Mouse (Mus musculus): ENCODE data around the gene D130043K22Rik. TPM values are rescaled to one million over a fixed set of nuclear protein-coding genes. Genes with fewer than 3 reads are reported as not detected.

The D130043K22Rik gene
- polyA plus RNA-seq, 1 experiment from 2014 or later = 1.6 TPM

DNA sequence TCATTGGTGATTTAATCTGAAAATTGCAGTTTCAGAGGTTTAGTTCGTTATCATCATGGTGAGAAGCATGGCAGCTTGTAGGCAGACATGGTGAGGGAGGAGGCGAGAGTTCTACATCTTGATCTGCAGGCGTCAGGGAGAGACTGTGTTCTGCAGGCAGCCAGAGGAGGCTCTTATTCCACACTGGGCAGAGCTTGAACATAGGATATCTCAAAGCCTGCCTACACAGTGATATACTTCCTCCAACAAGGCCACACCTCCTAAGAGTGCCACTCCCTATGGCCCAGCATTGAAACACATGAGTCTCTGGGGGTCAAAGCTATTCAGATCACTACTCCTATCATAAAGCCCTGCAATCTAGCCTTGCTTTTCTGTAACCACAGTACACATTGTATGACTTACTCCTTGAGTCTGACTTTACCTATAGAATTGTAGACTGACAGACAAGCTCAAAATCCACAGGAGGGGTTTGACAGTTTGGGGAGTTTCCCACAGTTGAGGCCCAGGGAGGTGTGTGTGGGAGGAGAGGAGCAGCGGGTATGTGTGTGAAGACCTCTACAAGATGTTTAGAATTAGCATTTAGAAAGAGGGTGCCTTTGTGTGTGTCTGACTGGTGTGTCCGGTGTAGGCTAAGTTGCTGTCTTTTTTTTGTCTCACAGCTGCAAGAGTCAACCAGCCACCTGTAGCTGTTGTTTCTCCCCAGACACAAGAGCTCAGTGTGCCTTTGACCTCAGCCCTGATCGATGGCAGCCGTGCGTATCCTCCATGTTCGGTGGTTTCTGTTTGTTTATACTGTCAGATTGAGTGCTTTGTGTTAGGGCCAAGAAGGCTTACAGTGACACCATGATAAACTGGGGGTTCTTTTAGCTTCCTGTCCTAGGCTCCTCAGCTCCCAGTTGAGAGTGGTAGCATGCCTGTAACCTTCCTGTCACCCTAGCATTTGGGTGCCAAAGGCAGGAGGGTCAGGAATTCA lies 21.8 kb downstream of the D130043K22Rik start:
- Histone ChIP-seq H3K27ac (replicated peaks; ENCODE audit: low read depth, low read length) (no peak overlapping the region), H3K4me2 (ENCODE audit: low read depth, low read length) (no peak overlapping the region), H3K4me3 (ENCODE audit: low read depth, low read length) (no peak overlapping the region), H3K36me3 (ENCODE audit: control insufficient read depth, insufficient read depth, low read length) (no peaks in the 10 kb centered on the region), H3K4me1 (ENCODE audit: control insufficient read depth, insufficient read depth, low read length) (no peaks in the 10 kb centered on the region), H3K9ac (ENCODE audit: low read depth, low read length) (no peak overlapping the region), H3K27me3 (replicated peaks; ENCODE audit: control insufficient read depth, insufficient read depth, low read length) (no peaks in the 10 kb centered on the region), H3K9me3 (ENCODE audit: control insufficient read depth, low read length) (no peaks in the 10 kb centered on the region)
- DNase-seq (ENCODE audit: low spot score) (no peak), ATAC-seq (ENCODE audit: low read depth) (no peak)
- WGBS = 62% methylated on average over 9 of the region's 9 CpGs

DNA sequence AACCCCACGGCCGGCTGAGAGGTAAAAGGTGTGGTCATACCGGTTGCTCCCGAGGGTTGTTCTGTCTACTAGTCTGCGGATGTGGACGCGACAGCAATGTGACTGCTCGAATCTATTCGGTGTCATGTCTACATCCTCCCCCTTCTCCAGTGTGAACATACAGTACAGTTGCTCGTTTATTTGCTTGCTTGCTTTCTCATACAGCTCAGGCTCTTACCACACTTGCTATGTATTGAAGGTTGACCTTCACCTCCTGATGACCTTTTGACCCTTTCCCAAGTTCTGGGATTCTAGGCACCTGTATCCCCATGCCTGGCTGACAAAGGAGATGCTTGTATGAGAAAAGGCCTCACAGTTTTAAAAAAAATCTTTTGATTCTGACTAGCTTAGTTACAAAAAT lies 22.9 kb downstream of the D130043K22Rik start:
- Histone ChIP-seq H3K9me3 (ENCODE audit: control insufficient read depth, low read length) (no peaks in the 10 kb centered on the region), H3K27ac (replicated peaks; ENCODE audit: low read depth, low read length) (no peak overlapping the region), H3K36me3 (ENCODE audit: control insufficient read depth, insufficient read depth, low read length) (no peaks in the 10 kb centered on the region), H3K4me2 (ENCODE audit: low read depth, low read length) (no peak overlapping the region), H3K4me3 (ENCODE audit: low read depth, low read length) (no peak overlapping the region), H3K9ac (ENCODE audit: low read depth, low read length) (no peak overlapping the region), H3K27me3 (replicated peaks; ENCODE audit: control insufficient read depth, insufficient read depth, low read length) (no peaks in the 10 kb centered on the region), H3K4me1 (ENCODE audit: control insufficient read depth, insufficient read depth, low read length) (no peaks in the 10 kb centered on the region)
- DNase-seq (ENCODE audit: low spot score) (no peak), ATAC-seq (ENCODE audit: low read depth) (no peak)
- WGBS = 91% methylated on average over 10 of the region's 10 CpGs

DNA sequence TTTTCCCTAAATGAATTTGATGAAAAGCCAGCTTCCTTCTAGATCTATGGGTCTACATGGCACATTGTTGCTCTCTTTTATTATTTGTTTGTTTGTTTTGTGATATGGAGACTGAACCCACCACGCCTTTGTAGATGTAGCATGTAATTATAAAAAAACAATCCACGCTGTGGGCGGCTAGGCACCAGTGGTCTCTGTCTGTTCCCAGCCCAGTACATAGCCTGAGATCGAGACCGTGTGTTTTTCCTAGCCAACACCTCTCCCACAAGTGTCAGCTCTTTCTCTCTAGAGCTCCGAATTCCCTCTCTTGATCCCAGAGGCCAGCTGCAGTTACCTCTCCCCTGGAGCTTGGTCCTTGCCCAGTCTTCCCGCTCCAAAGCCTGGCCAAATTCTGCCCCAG lies 23.3 kb downstream of the D130043K22Rik start:
- DNase-seq (ENCODE audit: low spot score) (no peak), ATAC-seq (ENCODE audit: low read depth) (no peak)
- Histone ChIP-seq H3K4me2 (ENCODE audit: low read depth, low read length) (no peak overlapping the region), H3K36me3 (ENCODE audit: control insufficient read depth, insufficient read depth, low read length) (no peaks in the 10 kb centered on the region), H3K4me1 (ENCODE audit: control insufficient read depth, insufficient read depth, low read length) (no peaks in the 10 kb centered on the region), H3K4me3 (ENCODE audit: low read depth, low read length) (no peak overlapping the region), H3K9me3 (ENCODE audit: control insufficient read depth, low read length) (no peaks in the 10 kb centered on the region), H3K9ac (ENCODE audit: low read depth, low read length) (no peak overlapping the region), H3K27me3 (replicated peaks; ENCODE audit: control insufficient read depth, insufficient read depth, low read length) (no peaks in the 10 kb centered on the region), H3K27ac (replicated peaks; ENCODE audit: low read depth, low read length) (no peak overlapping the region)
- WGBS = 85% methylated on average over 7 of the region's 7 CpGs

DNA sequence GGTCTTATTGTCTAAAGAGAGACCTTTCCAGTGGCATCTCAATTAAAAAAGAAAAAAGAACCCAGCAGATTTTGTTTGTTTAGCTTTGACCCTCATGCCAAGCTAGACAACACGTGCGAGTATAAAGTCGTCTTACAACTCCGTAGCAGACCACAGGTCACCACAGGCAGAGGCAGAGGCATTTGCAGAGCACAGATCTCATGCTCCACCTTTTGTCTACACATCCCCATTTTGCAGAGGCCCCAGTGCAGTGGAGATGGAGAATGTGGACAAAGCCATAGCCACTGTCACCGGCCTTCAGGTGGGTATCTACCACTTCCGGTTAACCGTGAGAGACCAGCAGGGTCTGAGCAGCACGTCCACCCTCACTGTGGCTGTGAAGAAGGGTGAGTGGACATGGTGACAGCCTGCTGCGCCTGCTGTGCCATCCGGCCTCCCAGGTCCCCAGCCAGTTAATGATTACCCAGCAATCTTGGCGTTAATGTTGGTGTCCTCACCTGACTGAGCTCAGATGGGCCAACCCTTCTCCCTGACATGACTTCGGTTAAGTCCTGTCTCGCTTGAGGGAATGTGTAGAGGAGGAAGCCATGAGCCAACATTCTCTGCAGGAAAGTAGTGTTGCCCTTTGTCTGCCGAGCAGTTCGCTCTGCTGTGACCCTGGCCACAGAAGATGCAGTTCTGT lies 34.6 kb downstream of the D130043K22Rik start:
- Histone ChIP-seq H3K36me3 (ENCODE audit: control insufficient read depth, insufficient read depth, low read length) (no peaks in the 10 kb centered on the region), H3K27ac (replicated peaks; ENCODE audit: low read depth, low read length) (no peak overlapping the region), H3K4me1 (ENCODE audit: control insufficient read depth, insufficient read depth, low read length) (no peaks in the 10 kb centered on the region), H3K4me3 (ENCODE audit: low read depth, low read length) (no peak overlapping the region), H3K4me2 (ENCODE audit: low read depth, low read length) (no peak overlapping the region), H3K27me3 (replicated peaks; ENCODE audit: control insufficient read depth, insufficient read depth, low read length) (no peaks in the 10 kb centered on the region), H3K9me3 (ENCODE audit: control insufficient read depth, low read length) (0 out of 2 replicates have a peak, but pooled peaks cover 3% of the 10 kb centered on the region), H3K9ac (ENCODE audit: low read depth, low read length) (no peak overlapping the region)
- ATAC-seq (ENCODE audit: low read depth) = no peak
- WGBS = 89% methylated on average over 15 of the region's 15 CpGs
- no peak for DNase-seq (ENCODE audit: low spot score)

DNA sequence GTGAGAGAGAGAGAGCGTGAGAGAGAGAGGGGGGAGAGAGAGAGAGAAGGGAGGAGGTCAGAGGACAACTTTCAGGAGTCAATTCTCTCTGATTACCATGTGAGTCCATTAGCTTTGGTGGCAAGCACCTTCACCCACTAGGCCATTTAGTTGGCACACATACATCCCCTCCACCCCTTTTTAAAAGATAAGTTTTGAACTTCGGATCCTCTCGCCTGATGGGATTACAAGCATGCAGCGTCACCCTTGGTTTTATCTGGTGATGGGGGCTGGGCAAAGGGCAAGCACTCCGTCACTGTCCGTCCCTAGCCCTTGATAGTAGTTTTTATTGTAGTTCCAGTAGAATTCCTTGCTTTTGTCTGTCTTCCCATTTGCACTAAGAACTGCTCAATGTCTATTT lies 35.3 kb downstream of the D130043K22Rik start:
- Histone ChIP-seq H3K36me3 (ENCODE audit: control insufficient read depth, insufficient read depth, low read length) (no peaks in the 10 kb centered on the region), H3K4me1 (ENCODE audit: control insufficient read depth, insufficient read depth, low read length) (no peaks in the 10 kb centered on the region), H3K9ac (ENCODE audit: low read depth, low read length) (no peak overlapping the region), H3K27me3 (replicated peaks; ENCODE audit: control insufficient read depth, insufficient read depth, low read length) (no peaks in the 10 kb centered on the region), H3K4me2 (ENCODE audit: low read depth, low read length) (no peak overlapping the region), H3K9me3 (ENCODE audit: control insufficient read depth, low read length) (0 out of 2 replicates have a peak, but pooled peaks cover 3% of the 10 kb centered on the region), H3K4me3 (ENCODE audit: low read depth, low read length) (no peak overlapping the region), H3K27ac (replicated peaks; ENCODE audit: low read depth, low read length) (no peak overlapping the region)
- no peak for ATAC-seq (ENCODE audit: low read depth)
- WGBS = 84% methylated on average over 6 of the region's 6 CpGs
- DNase-seq (ENCODE audit: low spot score) = no peak

DNA sequence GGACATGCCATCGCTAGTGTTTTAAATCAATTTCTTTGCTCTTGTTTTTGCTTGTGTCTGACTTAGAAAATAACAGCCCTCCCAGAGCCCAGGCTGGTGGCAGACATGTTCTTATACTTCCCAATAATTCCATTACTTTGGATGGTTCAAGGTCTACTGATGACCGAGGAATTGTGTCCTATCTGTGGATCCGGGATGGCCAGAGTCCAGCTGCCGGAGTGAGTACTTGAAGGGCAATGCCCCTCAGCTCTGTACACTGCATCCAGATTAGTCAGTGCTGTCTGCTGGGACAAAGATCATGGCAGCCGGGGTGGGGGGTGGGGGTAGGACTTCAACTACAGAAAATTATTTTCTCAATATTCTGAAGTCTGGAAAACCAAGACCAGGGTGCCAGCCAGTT lies 35.8 kb downstream of the D130043K22Rik start:
- Histone ChIP-seq H3K4me3 (ENCODE audit: low read depth, low read length) (no peak overlapping the region), H3K9ac (ENCODE audit: low read depth, low read length) (no peak overlapping the region), H3K4me2 (ENCODE audit: low read depth, low read length) (no peak overlapping the region), H3K27me3 (replicated peaks; ENCODE audit: control insufficient read depth, insufficient read depth, low read length) (no peaks in the 10 kb centered on the region), H3K4me1 (ENCODE audit: control insufficient read depth, insufficient read depth, low read length) (no peaks in the 10 kb centered on the region), H3K9me3 (ENCODE audit: control insufficient read depth, low read length) (0 out of 2 replicates have a peak, but pooled peaks cover 3% of the 10 kb centered on the region), H3K36me3 (ENCODE audit: control insufficient read depth, insufficient read depth, low read length) (no peaks in the 10 kb centered on the region), H3K27ac (replicated peaks; ENCODE audit: low read depth, low read length) (no peak overlapping the region)
- WGBS = 86% methylated on average over 5 of the region's 5 CpGs
- no peak for DNase-seq (ENCODE audit: low spot score)
- ATAC-seq (ENCODE audit: low read depth) = no peak

DNA sequence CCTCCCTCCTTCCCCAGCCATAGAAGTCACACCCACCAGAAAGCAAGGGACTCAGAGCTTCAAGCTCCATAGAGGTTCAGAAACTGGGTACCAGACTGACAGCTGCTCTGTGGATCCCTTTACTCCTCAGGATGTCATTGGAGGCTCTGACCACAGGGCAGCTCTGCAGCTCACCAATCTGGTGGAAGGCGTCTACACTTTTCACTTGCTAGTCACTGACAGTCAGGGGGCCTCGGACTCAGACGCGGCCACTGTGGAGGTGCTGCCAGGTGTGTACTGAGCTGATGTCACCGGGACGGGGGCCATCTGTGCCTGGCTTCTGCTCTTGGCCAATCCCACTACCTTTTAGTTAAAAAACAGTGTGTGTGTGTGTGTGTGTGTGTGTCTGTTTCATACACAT lies 37.5 kb downstream of the D130043K22Rik start:
- Histone ChIP-seq H3K27me3 (replicated peaks; ENCODE audit: control insufficient read depth, insufficient read depth, low read length) (no peaks in the 10 kb centered on the region), H3K4me1 (ENCODE audit: control insufficient read depth, insufficient read depth, low read length) (no peaks in the 10 kb centered on the region), H3K9ac (ENCODE audit: low read depth, low read length) (no peak overlapping the region), H3K9me3 (ENCODE audit: control insufficient read depth, low read length) (0 out of 2 replicates have a peak, but pooled peaks cover 3% of the 10 kb centered on the region), H3K36me3 (ENCODE audit: control insufficient read depth, insufficient read depth, low read length) (no peaks in the 10 kb centered on the region), H3K4me2 (ENCODE audit: low read depth, low read length) (no peak overlapping the region), H3K27ac (replicated peaks; ENCODE audit: low read depth, low read length) (no peak overlapping the region), H3K4me3 (ENCODE audit: low read depth, low read length) (no peak overlapping the region)
- DNase-seq (ENCODE audit: low spot score) (no peak), ATAC-seq (ENCODE audit: low read depth) (no peak)
- WGBS = 99% methylated on average over 6 of the region's 6 CpGs

DNA sequence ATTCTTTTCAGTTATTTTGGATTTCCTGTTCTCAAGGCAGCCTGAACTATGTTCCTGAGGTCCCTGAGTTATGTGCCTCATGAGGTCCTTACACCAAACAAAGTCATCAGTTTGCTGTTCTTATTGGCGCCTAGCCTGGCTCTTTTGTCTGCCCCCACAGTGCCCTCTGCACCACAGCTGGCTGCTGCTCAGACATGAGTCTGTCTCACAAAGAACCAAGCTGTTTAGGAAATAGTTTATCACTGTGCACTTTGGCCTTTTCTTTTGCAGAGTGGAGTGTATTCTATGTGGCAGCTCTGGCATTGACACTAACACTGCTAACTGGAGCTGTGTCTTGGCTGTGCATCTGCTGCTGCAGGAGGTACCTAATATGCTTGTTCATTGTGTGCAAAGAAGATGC lies 44.6 kb downstream of the D130043K22Rik start:
- no peak for ATAC-seq (ENCODE audit: low read depth)
- H3K9me3 ChIP-seq (ENCODE audit: control insufficient read depth, low read length) = no peaks in the 10 kb centered on the region
- no peak overlapping the region for H3K27ac ChIP-seq (replicated peaks; ENCODE audit: low read depth, low read length)
- no peak for DNase-seq (ENCODE audit: low spot score)
- H3K9ac ChIP-seq (ENCODE audit: low read depth, low read length) = no peak overlapping the region
- H3K36me3 ChIP-seq (ENCODE audit: control insufficient read depth, insufficient read depth, low read length) = no peaks in the 10 kb centered on the region
- no peaks in the 10 kb centered on the region for H3K27me3 ChIP-seq (replicated peaks; ENCODE audit: control insufficient read depth, insufficient read depth, low read length)
- no peaks in the 10 kb centered on the region for H3K4me1 ChIP-seq (ENCODE audit: control insufficient read depth, insufficient read depth, low read length)
- 67% methylated on average over 1 of the region's 1 CpGs for WGBS
- H3K4me3 ChIP-seq (ENCODE audit: low read depth, low read length) = no peak overlapping the region
- no peak overlapping the region for H3K4me2 ChIP-seq (ENCODE audit: low read depth, low read length)
